Mouse (Mus musculus) cortical plate, adult 2 months (tissue): ENCODE results near the gene Gm11027.

ENCODE experiments used
- CTCF ChIP-seq: fragments of 200-500 bp; IDR thresholded peaks from 2 replicates; pipeline ENCODE4 v1.5.1; 2011; ENCODE audit warnings: mild to moderate bottlenecking, control low read depth, low read length; ENCODE audit not compliant: insufficient read depth; ENCODE audit errors: extremely low read depth
- POLR2A ChIP-seq: fragments of 200-500 bp; IDR thresholded peaks from 2 replicates; pipeline ENCODE4 v1.6.1; 2011; ENCODE audit warnings: mild to moderate bottlenecking, low read length, control low read depth; ENCODE audit not compliant: insufficient read depth; ENCODE audit errors: extremely low read depth

DNA sequence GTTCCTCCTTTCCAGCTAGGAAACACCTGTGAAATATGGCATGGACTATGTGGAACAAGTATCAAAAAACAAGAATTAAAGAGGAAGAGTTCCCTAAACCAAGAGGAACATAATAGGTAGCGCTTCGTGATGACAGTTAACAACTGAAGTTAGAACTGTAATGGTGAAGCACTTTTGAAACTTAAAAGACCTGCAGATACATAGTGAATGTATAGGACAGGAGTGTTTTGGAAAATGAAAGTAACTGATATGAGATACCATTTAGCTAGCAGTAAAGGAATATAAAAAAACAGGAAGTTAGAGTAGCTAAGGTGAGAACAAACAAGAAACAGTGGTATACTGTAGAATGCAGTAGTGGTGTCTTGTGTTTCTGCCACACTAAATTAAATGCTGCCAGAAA, 7.7 kb downstream of the Gm11027 start:
- no peak for TF ChIP-seq CTCF
- TF ChIP-seq POLR2A: no peak
